Mouse (Mus musculus): ENCODE results near the gene Stfa3.

DNA sequence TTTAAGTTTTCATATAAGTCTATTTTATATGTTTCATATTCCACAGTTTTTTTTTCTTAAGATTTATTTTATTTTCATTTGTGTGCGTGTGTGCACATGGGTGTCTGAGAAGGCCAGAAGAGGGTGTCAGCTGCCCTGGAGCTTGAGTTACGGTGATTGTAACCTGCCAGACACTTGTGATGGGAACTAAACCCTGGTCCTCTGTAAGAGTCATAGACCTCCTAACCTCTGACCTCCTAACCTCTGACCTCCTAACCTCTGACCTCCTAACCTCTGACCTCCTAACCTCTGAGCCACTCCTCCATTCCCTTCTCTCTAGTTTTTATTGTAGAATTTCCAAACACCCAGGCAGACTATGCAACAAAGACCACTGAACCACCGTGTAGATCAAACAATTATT lies 20.3 kb upstream of the Stfa3 start:
- TF ChIP-seq CTCF (IDR thresholded peaks at IDR 0.05; ENCODE audit: low read depth, low read length) = no peak
- no peak for TF ChIP-seq GATA1 (IDR thresholded peaks at IDR 0.05; ENCODE audit: borderline replicate concordance, low read length)
- no peak for TF ChIP-seq TAL1 (conservative IDR thresholded peaks at IDR 0.05; ENCODE audit: low read depth, low read length)
- no peak for TF ChIP-seq GATA2 (IDR thresholded peaks at IDR 0.05; ENCODE audit: borderline replicate concordance, low read depth, low read length)

Measured in G1E (cell line).